ENCODE assay signal across 11 mouse cellular contexts in genomic region chr12:111497076-111497475, GRCm38 (mm10). TPM values are rescaled to one million over a fixed set of nuclear protein-coding genes. Genes with fewer than 3 reads are reported as not detected.
DNase-seq lines count a peak whose midpoint lies in the region; ATAC-seq and TF ChIP-seq lines count a peak whose summit lies in the region.
"Had no signal": no experiment of that assay in that cellular context is flagged by ENCODE, and none has a peak within 500 bp of the region (broad histone marks: within the 10 kb centered on the region; RNA-seq: fewer than 3 reads in every experiment).

No protein-coding gene starts in this region.

- 47% methylated on average over 2 of the region's 2 CpGs for WGBS in hindbrain, postnatal 0 days
- whole genome bisulfite sequencing in hindbrain, embryonic 16.5 days: 50% methylated on average over 2 of the region's 2 CpGs
- WGBS in midbrain, embryonic 13.5 days: 48% methylated on average over 2 of the region's 2 CpGs

- H3K4me2 ChIP-seq in hindbrain, postnatal 0 days (ENCODE audit: low read depth, low read length): no peak overlapping the region
- H3K4me2 ChIP-seq in hindbrain, embryonic 16.5 days (ENCODE audit: low read length): no peak overlapping the region
- no peak overlapping the region for H3K4me2 ChIP-seq in midbrain, embryonic 13.5 days (replicated peaks)
- H3K4me2 ChIP-seq: liver, embryonic 15.5 days had no signal

- ATAC-seq in hindbrain, postnatal 0 days: no peak
- no peak for ATAC-seq in hindbrain, embryonic 16.5 days
- ATAC-seq in midbrain, embryonic 13.5 days: no peak

- no peaks in the 10 kb centered on the region for H3K9me3 ChIP-seq in hindbrain, postnatal 0 days (ENCODE audit: low read length)
- no peaks in the 10 kb centered on the region for H3K9me3 ChIP-seq in hindbrain, embryonic 16.5 days (ENCODE audit: control insufficient read depth, low read length)
- no peaks in the 10 kb centered on the region for H3K9me3 ChIP-seq in midbrain, embryonic 13.5 days
- H3K9me3 ChIP-seq: liver, embryonic 15.5 days had no signal

- H3K4me3 ChIP-seq in hindbrain, postnatal 0 days (ENCODE audit: low read length): no peak overlapping the region
- no peak overlapping the region for H3K4me3 ChIP-seq in hindbrain, embryonic 16.5 days (ENCODE audit: low read length)
- no peak overlapping the region for H3K4me3 ChIP-seq in midbrain, embryonic 13.5 days (replicated peaks)
- H3K4me3 ChIP-seq: liver, embryonic 15.5 days had no signal

- no peak for DNase-seq in hindbrain, postnatal 0 days (ENCODE audit: low spot score)
- peak; percentile 12 for DNase-seq in lung, postnatal 36 days
- no peak for DNase-seq in lung, postnatal 4 days
- peak; percentile 30 for DNase-seq in MEL-GATA-1-ER (ENCODE audit: extremely low read depth, low read depth)
- peak; percentile 23 for DNase-seq in splenic B cell, adult 2 months (ENCODE audit: low read depth, low spot score)
- DNase-seq in layer of hippocampus, postnatal 25 days (ENCODE audit: extremely low spot score in 1 of 2, low spot score in 1 of 2): no peak
- DNase-seq: heart, postnatal 4 days; right cerebral cortex, adult 18-20 months had no signal

- H3K36me3 ChIP-seq in hindbrain, postnatal 0 days (ENCODE audit: insufficient read depth, low read length): no peaks in the 10 kb centered on the region
- no peaks in the 10 kb centered on the region for H3K36me3 ChIP-seq in hindbrain, embryonic 16.5 days (ENCODE audit: control insufficient read depth, insufficient read depth, low read length)
- no peaks in the 10 kb centered on the region for H3K36me3 ChIP-seq in splenic B cell, adult 2 months (ENCODE audit: control insufficient read depth, insufficient read depth, low read length, poor library complexity, severe bottlenecking)
- no peaks in the 10 kb centered on the region for H3K36me3 ChIP-seq in midbrain, embryonic 13.5 days
- H3K36me3 ChIP-seq: liver, embryonic 15.5 days had no signal

- H3K27me3 ChIP-seq in hindbrain, postnatal 0 days (ENCODE audit: insufficient read depth, low read length): no peaks in the 10 kb centered on the region
- H3K27me3 ChIP-seq in hindbrain, embryonic 16.5 days (replicated peaks; ENCODE audit: control insufficient read depth, insufficient read depth, low read length): no peaks in the 10 kb centered on the region
- H3K27me3 ChIP-seq in splenic B cell, adult 2 months (ENCODE audit: control insufficient read depth, insufficient read depth, low read length, poor library complexity, severe bottlenecking): no peaks in the 10 kb centered on the region
- no peaks in the 10 kb centered on the region for H3K27me3 ChIP-seq in midbrain, embryonic 13.5 days

- peak; percentile 52 for TF ChIP-seq CTCF in hindbrain, postnatal 0 days (IDR thresholded peaks at IDR 0.05; ENCODE audit: low read depth)

- no peak overlapping the region for H3K27ac ChIP-seq in hindbrain, postnatal 0 days
- H3K27ac ChIP-seq in hindbrain, embryonic 16.5 days (ENCODE audit: low read depth, low read length): no peak overlapping the region
- no peak overlapping the region for H3K27ac ChIP-seq in midbrain, embryonic 13.5 days
- H3K27ac ChIP-seq: liver, embryonic 15.5 days had no signal

- H3K9ac ChIP-seq in hindbrain, postnatal 0 days (replicated peaks; ENCODE audit: low read length): no peak overlapping the region
- no peak overlapping the region for H3K9ac ChIP-seq in hindbrain, embryonic 16.5 days (ENCODE audit: low read depth, low read length)
- no peak overlapping the region for H3K9ac ChIP-seq in midbrain, embryonic 13.5 days (replicated peaks)
- H3K9ac ChIP-seq: liver, embryonic 15.5 days had no signal

- H3K4me1 ChIP-seq in hindbrain, postnatal 0 days (ENCODE audit: insufficient read depth, low read length): no peaks in the 10 kb centered on the region
- H3K4me1 ChIP-seq in hindbrain, embryonic 16.5 days (ENCODE audit: control insufficient read depth, insufficient read depth, low read depth, low read length): no peaks in the 10 kb centered on the region
- peaks cover 10% of the 10 kb centered on the region for H3K4me1 ChIP-seq in midbrain, embryonic 13.5 days (replicated peaks)
- H3K4me1 ChIP-seq: liver, embryonic 15.5 days had no signal

RNA-seq across cellular contexts. Expression of gene Gm266, which starts 11.5 kb away (rescaled TPM):
- 11.5 and 22.1 TPM in 2 replicates for total RNA-seq in hindbrain, postnatal 0 days (2014; rRNA removed)
- 11.8 TPM in 2 replicates for polyA plus RNA-seq in hindbrain, postnatal 0 days (2015; fragmentation: Nextera tagmentation; extraction: Ambion mirVana)
- polyA plus RNA-seq in hindbrain, embryonic 16.5 days (2015; fragmentation: Nextera tagmentation; extraction: Ambion mirVana): 2.6 and 5.0 TPM in 2 replicates
- 0.81 and 0.98 TPM in 2 replicates for polyA plus RNA-seq in midbrain, embryonic 13.5 days (2015; fragmentation: Nextera tagmentation; extraction: Ambion mirVana)
- total RNA-seq in layer of hippocampus, postnatal 25 days (2021): 1 to 10 TPM; 5.6 to 7.8 TPM

RNA-seq across cellular contexts. Expression of gene Eif5, which starts 40.7 kb away (rescaled TPM):
- 197 and 343 TPM in 2 replicates for total RNA-seq in hindbrain, postnatal 0 days (2014; rRNA removed)
- 576 and 621 TPM in 2 replicates for polyA plus RNA-seq in hindbrain, postnatal 0 days (2015; fragmentation: Nextera tagmentation; extraction: Ambion mirVana)
- polyA plus RNA-seq in hindbrain, embryonic 16.5 days (2015; fragmentation: Nextera tagmentation; extraction: Ambion mirVana): 482 and 486 TPM in 2 replicates
- 593 and 657 TPM in 2 replicates for polyA plus RNA-seq in midbrain, embryonic 13.5 days (2015; fragmentation: Nextera tagmentation; extraction: Ambion mirVana)
- total RNA-seq in layer of hippocampus, postnatal 25 days (2021): 100 to 1,000 TPM; 243 to 246 TPM

RNA-seq across cellular contexts. Expression of gene Tnfaip2, which starts 54.8 kb away (rescaled TPM):
- total RNA-seq in hindbrain, postnatal 0 days (2014; rRNA removed): 0.14 and 1.4 TPM in 2 replicates
- polyA plus RNA-seq in hindbrain, postnatal 0 days (2015; fragmentation: Nextera tagmentation; extraction: Ambion mirVana): 0.99 and 1.7 TPM in 2 replicates
- polyA plus RNA-seq in hindbrain, embryonic 16.5 days (2015; fragmentation: Nextera tagmentation; extraction: Ambion mirVana): 0.79 and 1.2 TPM in 2 replicates
- 0.28 and 1.3 TPM in 2 replicates for polyA plus RNA-seq in midbrain, embryonic 13.5 days (2015; fragmentation: Nextera tagmentation; extraction: Ambion mirVana)
- under 1 TPM; 0.63 to 0.81 TPM for total RNA-seq in layer of hippocampus, postnatal 25 days (2021)

Comparison
In these comparisons a context has a peak if more than half of its experiments do, and no peak if none do; other contexts are left out.
1. DNase-seq: peak in lung, postnatal 36 days (single experiment), MEL-GATA-1-ER (single experiment) and splenic B cell, adult 2 months (single experiment); none in hindbrain, postnatal 0 days (single experiment), lung, postnatal 4 days (0 of 2) and layer of hippocampus, postnatal 25 days (0 of 2).